Mouse (Mus musculus): ENCODE results near the gene Syk. TPM values are rescaled to one million over a fixed set of nuclear protein-coding genes. Genes with fewer than 3 reads are reported as not detected.

The Syk gene
- polyA plus RNA-seq, 1 experiment, result 0.89 TPM

GRCm38 (mm10) chr13:52600015-52600643 is 17.2 kb downstream of the Syk start:
- Histone ChIP-seq H3K27ac (ENCODE audit: control insufficient read depth, insufficient read depth, low read depth, low read length) (no peak overlapping the region), H3K27me3 (ENCODE audit: control insufficient read depth, insufficient read depth, low read length) (no peaks in the 10 kb centered on the region), H3K4me1 (ENCODE audit: control insufficient read depth, insufficient read depth, low read length) (no peaks in the 10 kb centered on the region), H3K4me3 (ENCODE audit: control insufficient read depth, low read depth, low read length) (no peak overlapping the region), H3K36me3 (ENCODE audit: control insufficient read depth, insufficient read depth, low read length) (no peaks in the 10 kb centered on the region)
- TF ChIP-seq POLR2A (IDR thresholded peaks at IDR 0.05; ENCODE audit: control insufficient read depth, low read depth, low read length) (no peak), CTCF (IDR thresholded peaks at IDR 0.05; ENCODE audit: control insufficient read depth, insufficient read depth, insufficient replicate concordance, low read depth, low read length) (no peak)

GRCm38 (mm10) chr13:52602752-52603151 is 19.8 kb downstream of the Syk start:
- no peaks in the 10 kb centered on the region for H3K4me1 ChIP-seq (ENCODE audit: control insufficient read depth, insufficient read depth, low read length)
- H3K27me3 ChIP-seq (ENCODE audit: control insufficient read depth, insufficient read depth, low read length), result no peaks in the 10 kb centered on the region
- TF ChIP-seq CTCF (IDR thresholded peaks at IDR 0.05; ENCODE audit: control insufficient read depth, insufficient read depth, insufficient replicate concordance, low read depth, low read length) (no peak), POLR2A (IDR thresholded peaks at IDR 0.05; ENCODE audit: control insufficient read depth, low read depth, low read length) (no peak)
- H3K4me3 ChIP-seq (ENCODE audit: control insufficient read depth, low read depth, low read length), result no peak overlapping the region
- H3K36me3 ChIP-seq (ENCODE audit: control insufficient read depth, insufficient read depth, low read length), result no peaks in the 10 kb centered on the region
- H3K27ac ChIP-seq (ENCODE audit: control insufficient read depth, insufficient read depth, low read depth, low read length), result no peak overlapping the region

- Histone ChIP-seq H3K27ac (ENCODE audit: control insufficient read depth, insufficient read depth, low read depth, low read length) (no peak overlapping the region), H3K4me3 (ENCODE audit: control insufficient read depth, low read depth, low read length) (no peak overlapping the region), H3K4me1 (ENCODE audit: control insufficient read depth, insufficient read depth, low read length) (no peaks in the 10 kb centered on the region), H3K36me3 (ENCODE audit: control insufficient read depth, insufficient read depth, low read length) (no peaks in the 10 kb centered on the region), H3K27me3 (ENCODE audit: control insufficient read depth, insufficient read depth, low read length) (no peaks in the 10 kb centered on the region)
- TF ChIP-seq POLR2A (IDR thresholded peaks at IDR 0.05; ENCODE audit: control insufficient read depth, low read depth, low read length), result no peak
- no peak for TF ChIP-seq CTCF (IDR thresholded peaks at IDR 0.05; ENCODE audit: control insufficient read depth, insufficient read depth, insufficient replicate concordance, low read depth, low read length)
These were observed 20.9 kb downstream of the Syk start for GRCm38 (mm10) chr13:52603704-52604349.

GRCm38 (mm10) chr13:52605006-52605405 is 22.0 kb downstream of the Syk start:
- Histone ChIP-seq H3K36me3 (ENCODE audit: control insufficient read depth, insufficient read depth, low read length) (no peaks in the 10 kb centered on the region), H3K4me1 (ENCODE audit: control insufficient read depth, insufficient read depth, low read length) (no peaks in the 10 kb centered on the region), H3K4me3 (ENCODE audit: control insufficient read depth, low read depth, low read length) (no peak overlapping the region), H3K27me3 (ENCODE audit: control insufficient read depth, insufficient read depth, low read length) (no peaks in the 10 kb centered on the region), H3K27ac (ENCODE audit: control insufficient read depth, insufficient read depth, low read depth, low read length) (no peak overlapping the region)
- no peak for TF ChIP-seq CTCF (IDR thresholded peaks at IDR 0.05; ENCODE audit: control insufficient read depth, insufficient read depth, insufficient replicate concordance, low read depth, low read length)
- TF ChIP-seq POLR2A (IDR thresholded peaks at IDR 0.05; ENCODE audit: control insufficient read depth, low read depth, low read length), result no peak

- Histone ChIP-seq H3K4me1 (ENCODE audit: control insufficient read depth, insufficient read depth, low read length) (no peaks in the 10 kb centered on the region), H3K27ac (ENCODE audit: control insufficient read depth, insufficient read depth, low read depth, low read length) (no peak overlapping the region), H3K36me3 (ENCODE audit: control insufficient read depth, insufficient read depth, low read length) (no peaks in the 10 kb centered on the region), H3K27me3 (ENCODE audit: control insufficient read depth, insufficient read depth, low read length) (no peaks in the 10 kb centered on the region), H3K4me3 (ENCODE audit: control insufficient read depth, low read depth, low read length) (no peak overlapping the region)
- TF ChIP-seq POLR2A (IDR thresholded peaks at IDR 0.05; ENCODE audit: control insufficient read depth, low read depth, low read length), result no peak
- no peak for TF ChIP-seq CTCF (IDR thresholded peaks at IDR 0.05; ENCODE audit: control insufficient read depth, insufficient read depth, insufficient replicate concordance, low read depth, low read length)
These were observed 22.9 kb downstream of the Syk start for GRCm38 (mm10) chr13:52605911-52606310.

- TF ChIP-seq CTCF (IDR thresholded peaks at IDR 0.05; ENCODE audit: control insufficient read depth, insufficient read depth, insufficient replicate concordance, low read depth, low read length) (no peak), POLR2A (IDR thresholded peaks at IDR 0.05; ENCODE audit: control insufficient read depth, low read depth, low read length) (no peak)
- H3K27ac ChIP-seq (ENCODE audit: control insufficient read depth, insufficient read depth, low read depth, low read length), result no peak overlapping the region
- no peaks in the 10 kb centered on the region for H3K4me1 ChIP-seq (ENCODE audit: control insufficient read depth, insufficient read depth, low read length)
These were observed 23.8 kb downstream of the Syk start for GRCm38 (mm10) chr13:52606656-52607275.

GRCm38 (mm10) chr13:52607964-52608363 is 25.0 kb downstream of the Syk start:
- no peak for TF ChIP-seq CTCF (IDR thresholded peaks at IDR 0.05; ENCODE audit: control insufficient read depth, insufficient read depth, insufficient replicate concordance, low read depth, low read length)
- no peak for TF ChIP-seq POLR2A (IDR thresholded peaks at IDR 0.05; ENCODE audit: control insufficient read depth, low read depth, low read length)
- no peak overlapping the region for H3K27ac ChIP-seq (ENCODE audit: control insufficient read depth, insufficient read depth, low read depth, low read length)
- H3K4me3 ChIP-seq (ENCODE audit: control insufficient read depth, low read depth, low read length), result no peak overlapping the region
- H3K36me3 ChIP-seq (ENCODE audit: control insufficient read depth, insufficient read depth, low read length), result no peaks in the 10 kb centered on the region
- no peaks in the 10 kb centered on the region for H3K27me3 ChIP-seq (ENCODE audit: control insufficient read depth, insufficient read depth, low read length)
- H3K4me1 ChIP-seq (ENCODE audit: control insufficient read depth, insufficient read depth, low read length), result no peaks in the 10 kb centered on the region

More at GRCm38 (mm10) chr13:52606656-52607275, 23.8 kb downstream of the Syk start:
- Histone ChIP-seq H3K27me3 (ENCODE audit: control insufficient read depth, insufficient read depth, low read length) (no peaks in the 10 kb centered on the region), H3K4me3 (ENCODE audit: control insufficient read depth, low read depth, low read length) (no peak overlapping the region), H3K36me3 (ENCODE audit: control insufficient read depth, insufficient read depth, low read length) (no peaks in the 10 kb centered on the region)
